Mouse (Mus musculus) limb, embryonic 15.5 days (tissue): ENCODE results near the gene Fgf12. TPM values are rescaled to one million over a fixed set of nuclear protein-coding genes. Genes with fewer than 3 reads are reported as not detected.

ENCODE experiments used
- microRNA counts: library from miRNA; unstranded; fragments of <30 nt; microRNA quantifications from one replicate; lab custom pipeline; 2016
- microRNA-seq: library from miRNA; unstranded; fragments of <30 nt; microRNA quantifications from one replicate; pipeline ENCODE4, GENCODE M21; 2016
- polyA plus RNA-seq: library from polyadenylated mRNA; unstranded; fragments of >200 nt; fragmentation: Nextera tagmentation; extraction: Ambion mirVana; gene quantifications from 2 replicates; pipeline ENCODE4 v1.2.1, GENCODE M21; 2015

Gene Fgf12
- polyA plus RNA-seq, 1 experiment from 2014 or later, result 7.3 TPM

MicroRNAs encoded within 50 kb of the gene (microRNA counts, 519-probe panel; counts per million panel counts)
- 1,857 counts per million, percentile 30 among the panel's probes with 10 or more counts for microRNA mmu-miR-690 (lab: Ali Mortazavi, UCI)

Small RNAs within 50 kb of the gene (microRNA-seq; reads per million reads assigned to microRNA genes)
- not detected for gene Mir690

Other genes with a start within 250 kb of the Fgf12 start
- 7.4 and 7.7 TPM in 2 replicates for gene Mb21d2, start 176.6 kb upstream of the Fgf12 start, polyA plus RNA-seq